Mouse (Mus musculus) fat pad, adult 2 months (tissue): ENCODE results near the gene Olfr6.
"Not testable (repeated sequence)": the region's sequence is repeated elsewhere in the genome, so short reads cannot be mapped to it uniquely, and the experiment has no call there.

Source experiments
- DNase-seq: peaks from one replicate; pipeline ENCODE4 v3.0.0-alpha.2; 2011; ENCODE audit warnings: low read depth, low spot score; ENCODE audit errors: extremely low read depth

The Olfr6 gene

GRCm38 (mm10) chr7:106963837-106964236 is at the start of gene Olfr6:
Gene Olfr6 (minus strand): TSS chr7:106963937.
- DNase-seq: no peak

GRCm38 (mm10) chr7:107005972-107006371 is 42.2 kb upstream of the Olfr6 start, which contains the start of gene Olfr2:
Gene Olfr2 (minus strand): TSS chr7:107006072.
- DNase-seq: no peak

GRCm38 (mm10) chr7:107004169-107004568 is 40.4 kb upstream of the Olfr6 start:
- DNase-seq: no peak

- peak; percentile 7 for DNase-seq
These were observed 37.1 kb upstream of the Olfr6 start for GRCm38 (mm10) chr7:107000798-107001197.

GRCm38 (mm10) chr7:106985236-106985635 is 21.5 kb upstream of the Olfr6 start:
- no peak for DNase-seq

- no peak for DNase-seq
These were observed 11.6 kb upstream of the Olfr6 start, which contains the start of gene Olfr711 for GRCm38 (mm10) chr7:106975353-106975752. Gene Olfr711 (minus strand): TSS chr7:106975453.

GRCm38 (mm10) chr7:106967503-106967902 is 3.8 kb upstream of the Olfr6 start:
- DNase-seq: not testable (repeated sequence)

- DNase-seq: no peak
These were observed 15.5 kb downstream of the Olfr6 start, which contains the start of gene Olfr710 for GRCm38 (mm10) chr7:106948212-106948611. Gene Olfr710 (minus strand): TSS chr7:106948312.

GRCm38 (mm10) chr7:106932119-106932518 is 31.6 kb downstream of the Olfr6 start, which contains the start of gene Olfr709-ps1:
Gene Olfr709-ps1 (minus strand): TSS chr7:106932219.
- no peak for DNase-seq

- DNase-seq: not testable (repeated sequence)
These were observed 42.8 kb downstream of the Olfr6 start for GRCm38 (mm10) chr7:106920961-106921360.

GRCm38 (mm10) chr7:106907676-106908075 is 56.1 kb downstream of the Olfr6 start, which contains the start of gene Olfr1532-ps1:
Gene Olfr1532-ps1 (plus strand): TSS chr7:106908001.
- DNase-seq: no peak
